Mouse (Mus musculus): Measurements from ENCODE around the gene Lyrm1. TPM values are rescaled to one million over a fixed set of nuclear protein-coding genes. Genes with fewer than 3 reads are reported as not detected.

Gene Lyrm1
- total and polyA plus RNA-seq, 2 experiments from 2014 or later, result 7.8 to 21.9 TPM

- DNase-seq (ENCODE audit: low spot score), result no peak
- H3K4me2 ChIP-seq (ENCODE audit: low read depth, low read length), result no peak overlapping the region
- ATAC-seq, result no peak
- 67% methylated on average over 5 of the region's 5 CpGs for WGBS
- no peaks in the 10 kb centered on the region for H3K27me3 ChIP-seq (ENCODE audit: insufficient read depth, low read length)
- no peak overlapping the region for H3K9ac ChIP-seq (replicated peaks; ENCODE audit: low read length)
- no peaks in the 10 kb centered on the region for H3K4me1 ChIP-seq (ENCODE audit: insufficient read depth, low read length)
- TF ChIP-seq CTCF (IDR thresholded peaks at IDR 0.05; ENCODE audit: low read depth), result no peak
- H3K4me3 ChIP-seq (ENCODE audit: low read length), result no peak overlapping the region
- no peaks in the 10 kb centered on the region for H3K36me3 ChIP-seq (ENCODE audit: insufficient read depth, low read length)
- no peak overlapping the region for H3K27ac ChIP-seq
- no peaks in the 10 kb centered on the region for H3K9me3 ChIP-seq (ENCODE audit: low read length)
These were observed 41.4 kb downstream of the Lyrm1 start for GRCm38 (mm10) chr7:119937036-119937435.

DNA sequence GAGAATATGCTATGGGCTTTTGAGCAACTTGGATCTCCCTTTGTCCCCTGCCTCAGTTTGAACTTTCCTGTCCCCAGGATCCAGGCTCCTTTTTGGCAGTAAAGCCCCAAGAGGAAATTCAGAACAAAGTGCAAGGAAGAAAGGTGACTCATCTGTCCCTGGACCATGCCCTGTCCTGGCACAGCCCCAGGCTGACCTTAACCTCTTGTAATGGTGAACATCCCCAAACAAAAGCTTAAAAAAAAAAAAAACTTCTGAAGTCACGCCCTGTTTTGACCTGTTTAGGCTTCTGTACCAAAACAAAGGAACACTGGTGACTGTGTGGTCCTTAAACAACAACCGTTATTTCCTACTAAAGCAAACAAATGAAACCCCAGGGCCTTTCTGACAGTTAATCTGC, 45.9 kb downstream of the Lyrm1 start:
- Histone ChIP-seq H3K4me1 (ENCODE audit: insufficient read depth, low read length) (no peaks in the 10 kb centered on the region), H3K27me3 (ENCODE audit: insufficient read depth, low read length) (no peaks in the 10 kb centered on the region), H3K36me3 (ENCODE audit: insufficient read depth, low read length) (no peaks in the 10 kb centered on the region), H3K27ac (no peak overlapping the region), H3K9ac (replicated peaks; ENCODE audit: low read length) (no peak overlapping the region), H3K4me3 (ENCODE audit: low read length) (no peak overlapping the region), H3K4me2 (ENCODE audit: low read depth, low read length) (no peak overlapping the region), H3K9me3 (ENCODE audit: low read length) (no peaks in the 10 kb centered on the region)
- no peak for TF ChIP-seq CTCF (IDR thresholded peaks at IDR 0.05; ENCODE audit: low read depth)
- ATAC-seq (no peak), DNase-seq (ENCODE audit: low spot score) (no peak)
- WGBS, result 51% methylated on average over 2 of the region's 2 CpGs

DNA sequence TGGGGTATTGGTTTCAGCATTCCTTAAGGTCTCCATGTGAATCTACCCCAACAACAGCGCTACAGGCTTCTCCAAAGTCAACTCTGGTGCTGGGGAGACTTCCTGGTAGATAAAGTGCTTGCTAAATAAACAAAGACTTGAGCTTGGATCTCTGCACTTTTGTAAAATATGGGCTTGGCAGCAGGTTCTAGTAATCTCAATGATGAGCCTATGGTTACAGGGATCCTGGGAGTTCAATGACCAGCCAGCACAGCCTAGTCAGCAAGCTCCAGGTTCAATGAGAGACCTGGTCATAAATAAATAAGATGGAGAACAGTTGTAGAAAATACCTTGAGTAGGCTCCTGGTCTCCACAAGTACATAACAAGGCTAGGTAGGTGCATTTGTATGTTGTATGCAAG, 58.4 kb downstream of the Lyrm1 start:
- WGBS, result 89% methylated on average over 1 of the region's 1 CpGs
- no peak overlapping the region for H3K27ac ChIP-seq
- H3K4me3 ChIP-seq (ENCODE audit: low read length), result no peak overlapping the region
- H3K4me1 ChIP-seq (ENCODE audit: insufficient read depth, low read length), result no peaks in the 10 kb centered on the region
- DNase-seq (ENCODE audit: low spot score), result no peak
- H3K27me3 ChIP-seq (ENCODE audit: insufficient read depth, low read length), result no peaks in the 10 kb centered on the region
- H3K36me3 ChIP-seq (ENCODE audit: insufficient read depth, low read length), result no peaks in the 10 kb centered on the region
- ATAC-seq, result no peak
- no peak for TF ChIP-seq CTCF (IDR thresholded peaks at IDR 0.05; ENCODE audit: low read depth)
- H3K4me2 ChIP-seq (ENCODE audit: low read depth, low read length), result no peak overlapping the region
- H3K9me3 ChIP-seq (ENCODE audit: low read length), result no peaks in the 10 kb centered on the region
- H3K9ac ChIP-seq (replicated peaks; ENCODE audit: low read length), result no peak overlapping the region

DNA sequence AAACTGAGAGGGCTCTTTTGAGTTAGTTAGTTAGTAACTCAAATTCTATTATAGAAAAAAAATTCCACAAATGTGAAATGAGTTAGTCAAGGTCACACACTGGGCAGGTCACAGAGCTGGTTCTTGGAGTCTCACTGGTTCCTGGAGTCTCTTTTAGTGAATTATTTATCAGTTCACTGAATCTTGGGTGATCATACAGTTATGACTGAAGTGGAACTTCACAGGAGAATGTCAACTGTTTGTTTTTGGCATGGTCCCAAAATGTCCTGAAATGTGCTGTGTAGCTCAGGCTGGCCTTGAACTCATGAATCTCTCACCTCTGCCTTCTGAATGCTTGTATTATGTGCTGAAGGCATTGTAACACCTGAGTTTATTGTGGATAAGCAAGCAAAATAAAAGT, 61.8 kb downstream of the Lyrm1 start:
- Histone ChIP-seq H3K9ac (replicated peaks; ENCODE audit: low read length) (no peak overlapping the region), H3K27ac (no peak overlapping the region), H3K4me2 (ENCODE audit: low read depth, low read length) (no peak overlapping the region), H3K27me3 (ENCODE audit: insufficient read depth, low read length) (no peaks in the 10 kb centered on the region), H3K4me1 (ENCODE audit: insufficient read depth, low read length) (no peaks in the 10 kb centered on the region), H3K9me3 (ENCODE audit: low read length) (no peaks in the 10 kb centered on the region), H3K36me3 (ENCODE audit: insufficient read depth, low read length) (no peaks in the 10 kb centered on the region), H3K4me3 (ENCODE audit: low read length) (no peak overlapping the region)
- TF ChIP-seq CTCF (IDR thresholded peaks at IDR 0.05; ENCODE audit: low read depth), result no peak
- DNase-seq (ENCODE audit: low spot score) (no peak), ATAC-seq (no peak)

- Histone ChIP-seq H3K9ac (replicated peaks; ENCODE audit: low read length) (no peak overlapping the region), H3K27ac (no peak overlapping the region), H3K4me1 (ENCODE audit: insufficient read depth, low read length) (no peaks in the 10 kb centered on the region), H3K4me2 (ENCODE audit: low read depth, low read length) (no peak overlapping the region), H3K9me3 (ENCODE audit: low read length) (no peaks in the 10 kb centered on the region), H3K36me3 (ENCODE audit: insufficient read depth, low read length) (no peaks in the 10 kb centered on the region), H3K4me3 (ENCODE audit: low read length) (no peak overlapping the region), H3K27me3 (ENCODE audit: insufficient read depth, low read length) (no peaks in the 10 kb centered on the region)
- WGBS, result 49% methylated on average over 4 of the region's 4 CpGs
- DNase-seq (ENCODE audit: low spot score) (no peak), ATAC-seq (no peak)
- no peak for TF ChIP-seq CTCF (IDR thresholded peaks at IDR 0.05; ENCODE audit: low read depth)
These were observed 63.4 kb downstream of the Lyrm1 start for GRCm38 (mm10) chr7:119959091-119959490.

- no peaks in the 10 kb centered on the region for H3K9me3 ChIP-seq (ENCODE audit: low read length)
- H3K36me3 ChIP-seq (ENCODE audit: insufficient read depth, low read length), result no peaks in the 10 kb centered on the region
- 93% methylated on average over 4 of the region's 4 CpGs for WGBS
- H3K27me3 ChIP-seq (ENCODE audit: insufficient read depth, low read length), result no peaks in the 10 kb centered on the region
- no peak overlapping the region for H3K4me2 ChIP-seq (ENCODE audit: low read depth, low read length)
- H3K4me3 ChIP-seq (ENCODE audit: low read length), result no peak overlapping the region
- DNase-seq (ENCODE audit: low spot score) (no peak), ATAC-seq (no peak)
- no peak for TF ChIP-seq CTCF (IDR thresholded peaks at IDR 0.05; ENCODE audit: low read depth)
- no peaks in the 10 kb centered on the region for H3K4me1 ChIP-seq (ENCODE audit: insufficient read depth, low read length)
- no peak overlapping the region for H3K27ac ChIP-seq
- H3K9ac ChIP-seq (replicated peaks; ENCODE audit: low read length), result no peak overlapping the region
These were observed 63.8 kb downstream of the Lyrm1 start for GRCm38 (mm10) chr7:119959491-119959890.

DNA sequence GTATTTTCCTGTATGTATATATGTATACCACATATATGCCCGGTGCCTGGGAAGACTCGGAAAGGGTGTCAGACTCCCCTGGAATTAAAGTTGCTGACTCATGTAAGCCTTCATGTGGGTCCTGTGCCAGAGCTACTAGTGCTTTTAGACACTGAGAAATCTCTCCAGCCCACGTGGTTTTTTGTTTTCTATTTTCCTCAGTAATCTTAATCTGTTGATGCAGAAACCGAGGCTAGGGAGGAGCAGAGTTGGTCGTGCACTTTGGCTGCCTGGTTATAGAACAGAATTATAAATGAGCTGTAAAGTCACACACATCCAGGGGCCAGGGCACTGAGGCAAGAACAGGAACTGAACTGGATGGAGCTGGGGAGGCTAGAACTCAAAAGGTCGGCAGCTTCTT, 64.3 kb downstream of the Lyrm1 start:
- DNase-seq (ENCODE audit: low spot score) (no peak), ATAC-seq (no peak)
- H3K36me3 ChIP-seq (ENCODE audit: insufficient read depth, low read length), result no peaks in the 10 kb centered on the region
- no peak overlapping the region for H3K27ac ChIP-seq
- no peak overlapping the region for H3K4me3 ChIP-seq (ENCODE audit: low read length)
- H3K4me1 ChIP-seq (ENCODE audit: insufficient read depth, low read length), result no peaks in the 10 kb centered on the region
- no peaks in the 10 kb centered on the region for H3K9me3 ChIP-seq (ENCODE audit: low read length)
- no peaks in the 10 kb centered on the region for H3K27me3 ChIP-seq (ENCODE audit: insufficient read depth, low read length)
- H3K4me2 ChIP-seq (ENCODE audit: low read depth, low read length), result no peak overlapping the region
- no peak overlapping the region for H3K9ac ChIP-seq (replicated peaks; ENCODE audit: low read length)
- no peak for TF ChIP-seq CTCF (IDR thresholded peaks at IDR 0.05; ENCODE audit: low read depth)
- 76% methylated on average over 6 of the region's 6 CpGs for WGBS
